Comparison of ENCODE assay signal across 10 mouse cellular contexts in genomic region chr7:99469680-99470405, GRCm38 (mm10). TPM values are rescaled to one million over a fixed set of nuclear protein-coding genes. Genes with fewer than 3 reads are reported as not detected.
DNase-seq lines count a peak whose midpoint lies in the region; ATAC-seq and TF ChIP-seq lines count a peak whose summit lies in the region.
"Had no signal": no experiment of that assay in that cellular context is flagged by ENCODE, and none has a peak within 500 bp of the region (broad histone marks: within the 10 kb centered on the region; RNA-seq: fewer than 3 reads in every experiment).

No protein-coding gene starts in this region.

- no peak overlapping the region for H3K4me2 ChIP-seq in liver, embryonic 15.5 days
- no peak overlapping the region for H3K4me2 ChIP-seq in liver, embryonic 11.5 days
- H3K4me2 ChIP-seq in kidney, postnatal 0 days (ENCODE audit: low read length) = no peak overlapping the region

- DNase-seq in gastrocnemius, adult 2 months = peak; percentile 41
- no peak for DNase-seq in gastrocnemius, adult 18-20 months (ENCODE audit: low spot score)
- no peak for DNase-seq in liver, embryonic 11.5 days (ENCODE audit: low spot score)
- no peak for DNase-seq in kidney, postnatal 0 days (ENCODE audit: low spot score)
- DNase-seq in left cerebral cortex, adult 18-20 months (ENCODE audit: low spot score in 2 of 2) = no peak
- no peak for DNase-seq in Muller cell, postnatal 12 days (ENCODE audit: inconsistent ontology term)

- WGBS in liver, embryonic 15.5 days (ENCODE audit: insufficient replicate concordance) = 54% methylated on average over 17 of the region's 17 CpGs
- WGBS in liver, embryonic 11.5 days = 71% methylated on average over 17 of the region's 17 CpGs
- WGBS in kidney, postnatal 0 days = 68% methylated on average over 17 of the region's 17 CpGs

- H3K36me3 ChIP-seq in liver, embryonic 15.5 days (replicated peaks) = peaks cover 14% of the 10 kb centered on the region
- H3K36me3 ChIP-seq in liver, embryonic 11.5 days (ENCODE audit: control insufficient read depth, insufficient read depth, low read length) = peaks cover 13% of the 10 kb centered on the region; the same call in 1 of the 2 replicates
- no peaks in the 10 kb centered on the region for H3K36me3 ChIP-seq in kidney, postnatal 0 days (ENCODE audit: insufficient read depth, low read length)

- H3K27me3 ChIP-seq in liver, embryonic 15.5 days = peaks cover 57% of the 10 kb centered on the region
- H3K27me3 ChIP-seq in liver, embryonic 11.5 days (replicated peaks; ENCODE audit: control insufficient read depth, insufficient read depth, low read length) = peaks cover 23% of the 10 kb centered on the region
- H3K27me3 ChIP-seq in kidney, postnatal 0 days (ENCODE audit: insufficient read depth, low read length) = no peaks in the 10 kb centered on the region
- H3K27me3 ChIP-seq: CH12.LX had no signal

- intact Hi-C loops in gastrocnemius, adult 2 months (cut with DNase I) = no loop called here

- ATAC-seq in liver, embryonic 15.5 days (ENCODE audit: insufficient read depth) = no peak
- no peak for ATAC-seq in liver, embryonic 11.5 days (replicated peaks; ENCODE audit: low FRiP score)
- ATAC-seq in kidney, postnatal 0 days (replicated peaks; ENCODE audit: low FRiP score, low read depth) = no peak
- peak; percentile 15; the same call in 1 of the 2 replicates for ATAC-seq in megakaryocyte progenitor cell, adult 5-6 weeks (replicated peaks; ENCODE audit: poor library complexity)

- TF ChIP-seq CTCF in gastrocnemius, adult 2 months (IDR thresholded peaks at IDR 0.05) = no peak
- no peak for TF ChIP-seq CTCF in kidney, postnatal 0 days (IDR thresholded peaks at IDR 0.05; ENCODE audit: low read depth)

- H3K9ac ChIP-seq in liver, embryonic 15.5 days = no peak overlapping the region
- H3K9ac ChIP-seq in liver, embryonic 11.5 days (ENCODE audit: low read depth, low read length) = no peak overlapping the region
- H3K9ac ChIP-seq in kidney, postnatal 0 days (ENCODE audit: low read depth, low read length) = no peak overlapping the region

- no peaks in the 10 kb centered on the region for H3K9me3 ChIP-seq in liver, embryonic 15.5 days (replicated peaks)
- no peaks in the 10 kb centered on the region for H3K9me3 ChIP-seq in liver, embryonic 11.5 days (ENCODE audit: control insufficient read depth, low read length)
- H3K9me3 ChIP-seq in kidney, postnatal 0 days (replicated peaks; ENCODE audit: low read length) = no peaks in the 10 kb centered on the region

- peaks cover 48% of the 10 kb centered on the region for H3K4me1 ChIP-seq in liver, embryonic 15.5 days (replicated peaks)
- peaks cover 24% of the 10 kb centered on the region for H3K4me1 ChIP-seq in liver, embryonic 11.5 days (replicated peaks; ENCODE audit: control insufficient read depth, insufficient read depth, low read length)
- peaks cover 24% of the 10 kb centered on the region for H3K4me1 ChIP-seq in kidney, postnatal 0 days (replicated peaks; ENCODE audit: insufficient read depth, low read length)

- H3K4me3 ChIP-seq in gastrocnemius, adult 2 months = no peak overlapping the region
- no peak overlapping the region for H3K4me3 ChIP-seq in liver, embryonic 15.5 days (replicated peaks)
- H3K4me3 ChIP-seq in liver, embryonic 11.5 days (ENCODE audit: low read depth, low read length) = no peak overlapping the region
- H3K4me3 ChIP-seq in kidney, postnatal 0 days (replicated peaks; ENCODE audit: low read depth, low read length) = no peak overlapping the region
- H3K4me3 ChIP-seq: myocyte had no signal

- H3K27ac ChIP-seq in gastrocnemius, adult 2 months = no peak overlapping the region
- peak overlapping the region; percentile 72; the same call in 1 of the 2 replicates for H3K27ac ChIP-seq in liver, embryonic 15.5 days (replicated peaks)
- no peak overlapping the region for H3K27ac ChIP-seq in liver, embryonic 11.5 days (ENCODE audit: low read depth, low read length)
- peak overlapping the region; percentile 95; the same call in 1 of the 2 replicates for H3K27ac ChIP-seq in kidney, postnatal 0 days

RNA-seq across cellular contexts. Expression of gene Klhl35, which starts 4.0 kb away (rescaled TPM):
- not detected for total RNA-seq in gastrocnemius, adult 2 months (2021)
- not detected for total RNA-seq in gastrocnemius, adult 18-20 months (2021)
- polyA plus RNA-seq in liver, embryonic 15.5 days (2015; fragmentation: Nextera tagmentation; extraction: Ambion mirVana) = 0.06 and 0.09 TPM in 2 replicates
- polyA plus RNA-seq in liver, embryonic 11.5 days (2014; fragmentation: Nextera tagmentation; extraction: Ambion mirVana) = 0.23 and 0.32 TPM in 2 replicates
- 0.97 and 1.3 TPM in 2 replicates for polyA plus RNA-seq in kidney, postnatal 0 days (2015; fragmentation: Nextera tagmentation; extraction: Ambion mirVana)
- 0.79 and 1.0 TPM in 2 replicates for total RNA-seq in megakaryocyte progenitor cell, adult 5-6 weeks (2015)
- total RNA-seq in megakaryocyte progenitor cell, adult 5-6 weeks (2017) = 1.2 TPM in 2 replicates
- 1 to 10 TPM; 2.3 to 3.2 TPM for total RNA-seq in left cerebral cortex, adult 18-20 months (2021)
- total RNA-seq: CH12.LX had no signal
- polyA plus RNA-seq: myocyte had no signal

RNA-seq across cellular contexts. Expression of gene Rps3, which starts 13.7 kb away (rescaled TPM):
- 100 to 1,000 TPM; 242 to 287 TPM for total RNA-seq in gastrocnemius, adult 2 months (2021)
- 100 to 1,000 TPM; 232 to 276 TPM for total RNA-seq in gastrocnemius, adult 18-20 months (2021)
- polyA plus RNA-seq in liver, embryonic 15.5 days (2015; fragmentation: Nextera tagmentation; extraction: Ambion mirVana) = 380 and 449 TPM in 2 replicates
- 934 and 944 TPM in 2 replicates for polyA plus RNA-seq in liver, embryonic 11.5 days (2014; fragmentation: Nextera tagmentation; extraction: Ambion mirVana)
- polyA plus RNA-seq in kidney, postnatal 0 days (2015; fragmentation: Nextera tagmentation; extraction: Ambion mirVana) = 873 and 942 TPM in 2 replicates
- 1,629 and 1,793 TPM in 2 replicates for total RNA-seq in megakaryocyte progenitor cell, adult 5-6 weeks (2015)
- total RNA-seq in megakaryocyte progenitor cell, adult 5-6 weeks (2017) = 2,248 and 2,565 TPM in 2 replicates
- 100 to 1,000 TPM; 268 to 293 TPM for total RNA-seq in left cerebral cortex, adult 18-20 months (2021)

Comparison
In these comparisons a context has a peak if more than half of its experiments do, and no peak if none do; other contexts are left out.
1. H3K27ac ChIP-seq: peak in liver, embryonic 15.5 days (single experiment) and kidney, postnatal 0 days (single experiment); none in gastrocnemius, adult 2 months (single experiment) and liver, embryonic 11.5 days (single experiment).
2. RNA of gene Rps3, which starts 13.7 kb away (total RNA-seq): 1,629 to 2,565 TPM in megakaryocyte progenitor cell, adult 5-6 weeks; 268 to 293 TPM in left cerebral cortex, adult 18-20 months, 242 to 287 TPM in gastrocnemius, adult 2 months and 232 to 276 TPM in gastrocnemius, adult 18-20 months; every median in the first group is over 4 times any median in the second.